Mouse (Mus musculus): Measurements from ENCODE around the gene Bet1l.

- TF ChIP-seq CTCF (IDR thresholded peaks at IDR 0.05; ENCODE audit: borderline replicate concordance, insufficient read depth, low read depth, low read length) (no peak), POLR2A (IDR thresholded peaks at IDR 0.05; ENCODE audit: borderline replicate concordance, insufficient read depth, low read length) (no peak)
These were observed 1.4 kb upstream of the Bet1l start for GRCm38 (mm10) chr7:140858746-140859145.

All from cerebellum, adult 2 months (tissue).